ENCODE assay signal across 9 mouse cellular contexts in the genomic region with DNA sequence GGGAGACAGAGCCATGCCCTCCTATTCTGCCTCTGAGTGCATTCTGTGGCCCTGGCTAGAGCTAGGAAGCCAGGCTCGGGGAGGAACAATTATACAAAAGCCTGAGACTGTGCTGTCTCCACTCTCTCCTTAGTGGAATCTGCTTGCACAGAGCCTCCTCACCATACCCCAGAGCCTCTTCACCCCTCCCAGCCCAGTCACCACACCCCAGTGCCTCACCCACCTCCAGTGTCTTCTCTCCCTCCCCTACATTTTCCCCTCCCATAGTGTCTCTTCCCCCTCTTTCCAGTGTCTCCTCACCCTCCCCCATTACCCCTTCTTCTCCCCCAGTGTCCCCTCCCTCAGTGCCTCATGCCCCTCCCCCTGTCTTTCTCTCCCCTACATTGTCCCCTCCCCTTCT. TPM values are rescaled to one million over a fixed set of nuclear protein-coding genes. Genes with fewer than 3 reads are reported as not detected.
DNase-seq lines count a peak whose midpoint lies in the region; ATAC-seq lines count a peak whose summit lies in the region.
"Had no signal": no experiment of that assay in that cellular context is flagged by ENCODE, and none has a peak within 500 bp of the region (broad histone marks: within the 10 kb centered on the region; RNA-seq: fewer than 3 reads in every experiment).

No protein-coding gene starts in this region.

- H3K9me3 ChIP-seq in heart, embryonic 13.5 days: no peaks in the 10 kb centered on the region
- H3K9me3 ChIP-seq in hindbrain, embryonic 10.5 days: no peaks in the 10 kb centered on the region
- H3K9me3 ChIP-seq in midbrain, embryonic 10.5 days (replicated peaks): no peaks in the 10 kb centered on the region

- peak overlapping the region; percentile 99 for H3K27ac ChIP-seq in heart, embryonic 13.5 days (replicated peaks)
- H3K27ac ChIP-seq in hindbrain, embryonic 10.5 days: peak overlapping the region; percentile 87
- peak overlapping the region; percentile 80 for H3K27ac ChIP-seq in midbrain, embryonic 10.5 days (replicated peaks)

- peak overlapping the region; percentile 24; the same call in 1 of the 2 replicates for H3K4me2 ChIP-seq in heart, embryonic 13.5 days

- WGBS in heart, embryonic 13.5 days: 0% methylated on average over 1 of the region's 1 CpGs
- 4% methylated on average over 1 of the region's 1 CpGs for WGBS in hindbrain, embryonic 10.5 days
- WGBS in midbrain, embryonic 10.5 days: 0% methylated on average over 1 of the region's 1 CpGs

- H3K4me1 ChIP-seq in heart, embryonic 13.5 days: peaks cover 88% of the 10 kb centered on the region
- peaks cover 57% of the 10 kb centered on the region for H3K4me1 ChIP-seq in hindbrain, embryonic 10.5 days (replicated peaks)
- peaks cover 27% of the 10 kb centered on the region for H3K4me1 ChIP-seq in midbrain, embryonic 10.5 days

- H3K9ac ChIP-seq in heart, embryonic 13.5 days: peak overlapping the region; percentile 71

- H3K36me3 ChIP-seq in heart, embryonic 13.5 days: 0 out of 2 replicates have a peak, but pooled peaks cover 3% of the 10 kb centered on the region
- no peaks in the 10 kb centered on the region for H3K36me3 ChIP-seq in hindbrain, embryonic 10.5 days
- no peaks in the 10 kb centered on the region for H3K36me3 ChIP-seq in midbrain, embryonic 10.5 days

- DNase-seq in heart, postnatal 4 days: no peak
- DNase-seq in ES-CJ7 (ENCODE audit: low read depth, low spot score): peak; percentile 62
- no peak for DNase-seq in hindbrain, embryonic 10.5 days (ENCODE audit: low spot score)
- DNase-seq in midbrain, embryonic 10.5 days (ENCODE audit: low spot score): no peak
- DNase-seq in cerebellum, adult 18-20 months: no peak
- no peak for DNase-seq in frontal cortex, postnatal 14 days (ENCODE audit: low spot score in 2 of 2)

- H3K27me3 ChIP-seq in heart, embryonic 13.5 days (replicated peaks): no peaks in the 10 kb centered on the region
- H3K27me3 ChIP-seq in hindbrain, embryonic 10.5 days (ENCODE audit: insufficient read depth, poor library complexity, severe bottlenecking): no peaks in the 10 kb centered on the region
- no peaks in the 10 kb centered on the region for H3K27me3 ChIP-seq in midbrain, embryonic 10.5 days (ENCODE audit: low read depth, poor library complexity, severe bottlenecking)

- no peak for ATAC-seq in heart, embryonic 13.5 days (ENCODE audit: extremely low read depth, insufficient number of reproducible peaks, low FRiP score, low TSS enrichment)
- no peak for ATAC-seq in frontal cortex, adult (ENCODE audit: low TSS enrichment)

- no peak overlapping the region for H3K4me3 ChIP-seq in heart, embryonic 13.5 days
- H3K4me3 ChIP-seq in hindbrain, embryonic 10.5 days: peak overlapping the region; percentile 6; the same call in 1 of the 2 replicates
- no peak overlapping the region for H3K4me3 ChIP-seq in midbrain, embryonic 10.5 days

RNA-seq across cellular contexts. Expression of gene Crybb3, which starts 29.5 kb away (rescaled TPM):
- 0.86 and 0.93 TPM in 2 replicates for polyA plus RNA-seq in heart, embryonic 13.5 days (2015; fragmentation: Nextera tagmentation; extraction: Ambion mirVana)
- total RNA-seq in heart, postnatal 4 days (2021): 1 to 10 TPM; 1.4 to 1.7 TPM
- 0.25 and 0.50 TPM in 2 replicates for polyA plus RNA-seq in hindbrain, embryonic 10.5 days (2016; fragmentation: Nextera tagmentation; extraction: Ambion mirVana)
- 0.40 and 2.0 TPM in 2 replicates for polyA plus RNA-seq in midbrain, embryonic 10.5 days (2016; fragmentation: Nextera tagmentation; extraction: Ambion mirVana)

RNA-seq across cellular contexts. Expression of gene Crybb2, which starts 41.0 kb away (rescaled TPM):
- polyA plus RNA-seq in heart, embryonic 13.5 days (2015; fragmentation: Nextera tagmentation; extraction: Ambion mirVana): not detected in 2 replicates
- not detected for total RNA-seq in heart, postnatal 4 days (2021)
- polyA plus RNA-seq in hindbrain, embryonic 10.5 days (2016; fragmentation: Nextera tagmentation; extraction: Ambion mirVana): not detected in 2 replicates
- not detected in 2 replicates for polyA plus RNA-seq in midbrain, embryonic 10.5 days (2016; fragmentation: Nextera tagmentation; extraction: Ambion mirVana)
- total RNA-seq: left cerebral cortex, postnatal 36 days had no signal
